Mouse (Mus musculus) neural tube, embryonic 11.5 days (tissue): ENCODE measurements around the gene 0610030E20Rik. TPM values are rescaled to one million over a fixed set of nuclear protein-coding genes. Genes with fewer than 3 reads are reported as not detected.

Experiments used
- polyA plus RNA-seq: library from polyadenylated mRNA; unstranded; fragments of >200 nt; fragmentation: Nextera tagmentation; extraction: Ambion mirVana; gene quantifications from 2 replicates; pipeline ENCODE4 v1.2.1, GENCODE M21; 2014

Gene 0610030E20Rik
- polyA plus RNA-seq, 1 experiment from 2014 or later: 17.4 TPM

Other genes with a start within 250 kb of the 0610030E20Rik start
- 44.6 TPM in 2 replicates for gene St3gal5, start 249.7 kb upstream of the 0610030E20Rik start, polyA plus RNA-seq
- gene Atoh8, start 111.7 kb upstream of the 0610030E20Rik start, polyA plus RNA-seq: 8.5 and 9.4 TPM in 2 replicates
- not detected in 2 replicates for gene Sftpb, start 42.7 kb upstream of the 0610030E20Rik start, polyA plus RNA-seq
- 95.7 and 104 TPM in 2 replicates for gene Usp39, start 2.1 kb upstream of the 0610030E20Rik start, polyA plus RNA-seq
- 9.3 and 12.4 TPM in 2 replicates for gene Tmem150a, start 8.1 kb downstream of the 0610030E20Rik start, polyA plus RNA-seq
- 106 and 114 TPM in 2 replicates for gene Rnf181, start 19.6 kb downstream of the 0610030E20Rik start, polyA plus RNA-seq
- gene Vamp5, start 33.2 kb downstream of the 0610030E20Rik start, polyA plus RNA-seq: 13.4 and 16.3 TPM in 2 replicates
- 38.5 and 45.2 TPM in 2 replicates for gene Vamp8, start 43.4 kb downstream of the 0610030E20Rik start, polyA plus RNA-seq
- 11.2 and 14.7 TPM in 2 replicates for gene Ggcx, start 67.0 kb downstream of the 0610030E20Rik start, polyA plus RNA-seq
- gene Mat2a, start 92.2 kb downstream of the 0610030E20Rik start, polyA plus RNA-seq: 449 TPM in 2 replicates
- gene Sh2d6, start 174.4 kb downstream of the 0610030E20Rik start, polyA plus RNA-seq: not detected in 2 replicates
- 10.1 and 10.2 TPM in 2 replicates for gene Capg, start 197.1 kb downstream of the 0610030E20Rik start, polyA plus RNA-seq